Mouse (Mus musculus): ENCODE results near the gene Mycbpap.

Gene Mycbpap

DNA sequence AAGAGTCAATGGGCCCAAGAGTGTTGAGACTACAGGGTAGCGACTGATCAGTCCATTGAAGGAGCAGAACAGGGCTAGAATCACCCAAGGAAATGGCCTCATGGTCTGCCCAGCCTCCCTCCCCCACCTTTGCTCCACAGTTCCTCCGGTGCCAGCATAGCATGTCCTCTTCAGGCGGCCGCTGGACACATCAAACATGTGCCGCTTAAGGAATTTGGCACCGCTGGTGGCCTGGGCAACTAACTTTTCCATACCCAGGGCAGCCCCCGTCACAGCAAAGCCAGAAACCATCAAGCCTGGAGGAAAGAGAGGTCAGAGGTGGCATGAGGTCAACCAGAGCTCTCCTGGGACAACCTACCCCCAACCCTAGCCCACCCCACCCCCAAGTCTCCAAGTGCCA, 39.6 kb downstream of the Mycbpap start:
- no peak for DNase-seq (ENCODE audit: low read depth, low spot score)

DNA sequence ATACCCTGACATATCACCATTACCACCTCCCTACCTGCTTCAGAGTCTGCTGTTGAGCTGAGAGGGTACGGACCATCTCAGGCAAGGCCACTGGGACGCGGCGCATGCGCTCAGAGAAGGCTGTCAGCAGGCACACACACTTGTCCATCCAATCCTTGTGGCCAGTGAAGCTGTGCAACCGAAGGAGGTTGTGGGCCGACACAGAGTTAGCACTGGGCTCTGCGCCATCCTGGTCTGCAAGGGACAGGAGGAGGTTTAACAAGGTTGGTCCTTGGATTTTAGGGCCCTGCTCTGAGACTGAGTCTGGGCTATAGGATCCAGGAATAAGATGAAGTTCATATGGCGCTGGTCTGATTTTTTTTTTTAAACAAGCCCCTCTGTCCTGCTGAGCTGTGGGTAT, 41.2 kb downstream of the Mycbpap start:
- no peak for DNase-seq (ENCODE audit: low read depth, low spot score)

DNA sequence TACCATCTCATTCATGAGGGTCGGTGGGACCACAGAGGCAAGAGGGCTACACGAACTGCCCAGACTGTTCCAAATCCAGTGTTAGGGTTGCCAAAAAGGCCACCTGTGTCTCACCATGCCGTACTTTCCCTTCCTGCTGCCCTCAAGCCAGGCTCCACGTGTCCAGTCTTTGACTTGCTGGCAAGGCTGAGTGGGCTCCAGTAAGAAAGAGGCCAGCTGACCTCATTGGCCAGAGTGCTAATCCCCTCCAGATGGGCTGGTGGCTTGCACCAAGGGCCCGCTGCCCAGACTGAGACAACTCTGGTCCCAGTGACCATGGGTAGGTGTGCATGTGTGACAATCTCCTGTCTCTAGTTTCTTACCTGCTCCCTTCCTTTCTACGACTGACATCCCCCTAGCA, 43.9 kb downstream of the Mycbpap start:
- no peak for DNase-seq (ENCODE audit: low read depth, low spot score)

DNA sequence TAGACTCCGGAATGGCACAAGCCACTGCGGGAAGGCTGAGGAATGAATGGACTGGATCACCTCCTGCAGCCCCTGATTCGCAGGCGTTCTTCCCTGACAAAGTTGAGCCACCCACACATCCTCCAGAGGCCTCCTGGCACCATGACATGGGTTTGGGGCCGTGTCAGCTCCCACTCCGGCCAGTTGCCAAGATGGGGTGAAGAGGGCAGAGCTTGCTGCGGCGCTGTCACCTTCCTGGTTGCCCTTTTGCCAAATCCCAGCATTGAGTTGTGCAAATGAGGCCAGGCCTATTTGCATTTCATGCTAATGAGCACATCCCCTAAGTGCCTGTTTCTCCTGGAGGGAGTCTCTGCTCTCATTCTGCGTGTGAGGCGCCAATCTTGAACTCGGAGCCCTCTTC, 45.8 kb downstream of the Mycbpap start:
- DNase-seq (ENCODE audit: low read depth, low spot score) = no peak

DNA sequence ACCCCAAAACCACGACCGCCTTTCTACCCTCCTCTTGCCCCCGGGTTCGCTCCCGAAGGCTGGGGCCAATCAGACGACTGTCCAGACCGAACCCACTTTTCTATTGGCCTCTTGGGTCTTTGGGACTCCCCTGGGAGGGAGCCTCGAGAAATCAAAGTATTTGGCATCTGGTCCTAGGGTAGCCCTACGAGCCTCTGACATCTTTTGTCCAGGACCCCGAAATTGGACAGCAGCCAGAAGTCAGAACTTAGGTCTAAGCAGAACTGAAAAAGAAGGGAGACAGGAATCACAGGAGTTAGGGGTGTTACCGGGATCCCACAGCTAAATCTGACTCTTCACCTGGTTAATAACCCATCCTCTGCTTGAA, 47.0 kb downstream of the Mycbpap start:
- no peak for DNase-seq (ENCODE audit: low read depth, low spot score)

DNA sequence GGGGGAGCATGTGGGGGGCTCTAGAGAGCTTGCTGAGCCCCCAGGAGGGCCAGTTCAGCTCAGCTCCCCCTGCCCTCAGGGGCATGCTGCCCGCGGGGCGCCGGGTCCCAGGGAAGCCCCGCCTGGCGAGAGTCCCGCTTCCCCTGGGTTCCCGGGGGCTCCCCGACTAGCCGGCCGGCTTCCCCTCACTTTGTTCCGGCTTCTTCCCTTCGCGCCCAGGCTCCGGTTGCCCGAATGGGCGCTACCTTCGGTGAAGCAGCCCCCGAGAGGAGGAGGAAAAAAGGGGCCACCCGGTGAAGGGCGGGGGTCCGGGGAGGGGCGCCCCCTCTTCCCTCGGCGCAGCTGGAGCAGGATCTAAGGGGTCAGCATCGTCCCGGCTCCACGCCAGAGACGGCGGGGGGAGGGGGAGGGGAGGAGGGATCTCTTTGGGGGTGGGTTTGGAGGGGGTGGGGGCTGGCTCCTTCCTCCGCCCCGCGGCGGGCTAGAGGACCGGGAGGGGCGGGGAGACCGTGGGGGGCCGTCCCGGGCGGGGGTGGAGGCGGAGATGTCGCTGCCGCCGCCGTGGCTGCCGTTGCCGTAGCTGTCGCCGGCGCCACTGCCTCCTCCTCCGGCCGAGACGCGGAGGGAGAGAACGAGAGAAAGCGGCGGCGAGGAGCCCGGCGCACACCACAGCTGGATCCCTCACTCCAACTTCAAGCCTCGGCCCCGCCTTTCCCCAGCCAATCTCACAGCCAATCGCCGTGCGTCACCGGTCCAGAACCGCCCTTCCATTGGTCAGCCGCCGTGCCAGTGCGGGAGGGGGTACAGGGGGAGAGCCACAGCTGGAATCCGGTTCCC, 47.6 kb downstream of the Mycbpap start, which contains the start of gene Cacna1g:
Gene Cacna1g (minus strand): TSS at position 492 of the 837 bp plus-strand sequence.
- DNase-seq (ENCODE audit: low read depth, low spot score) = peak; percentile 46

DNA sequence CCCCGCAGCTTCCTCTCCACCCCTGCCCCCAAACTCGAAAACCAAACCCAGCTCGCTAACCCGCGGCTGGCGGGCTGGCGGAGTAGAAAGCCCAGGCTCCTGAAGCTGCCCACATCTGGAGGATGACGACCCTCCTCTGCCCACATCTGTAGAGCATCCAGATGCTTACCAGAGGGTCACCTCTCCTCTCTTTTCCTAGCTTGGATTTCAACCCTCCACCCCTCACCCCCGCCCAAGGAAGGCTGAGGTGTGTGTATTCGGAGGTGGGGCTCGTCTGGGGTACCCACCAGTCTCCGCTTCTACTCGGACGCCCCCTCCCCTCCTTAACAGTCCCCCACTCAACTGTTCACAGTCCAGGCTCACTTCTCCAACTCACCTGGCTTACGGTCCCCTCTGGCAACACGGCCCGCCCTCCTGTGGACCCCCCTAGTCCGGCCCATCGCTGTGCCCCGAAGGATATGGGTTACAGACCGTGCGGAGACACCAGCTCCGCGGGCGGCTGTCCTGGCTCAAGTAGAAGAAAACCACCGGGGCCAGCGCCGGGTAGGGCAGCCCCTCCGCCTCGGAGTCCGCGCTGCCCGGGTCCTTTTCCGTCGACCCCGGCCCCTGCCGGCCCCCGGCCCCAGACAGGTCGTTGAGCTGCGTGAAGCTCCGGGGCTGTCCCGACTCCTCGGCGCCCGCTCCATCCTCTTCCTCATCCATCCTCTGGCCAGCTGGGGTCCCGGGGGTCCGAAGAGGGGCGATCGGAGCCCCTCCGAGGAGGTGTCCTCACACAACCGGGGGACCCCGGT, 48.4 kb downstream of the Mycbpap start:
- no peak for DNase-seq (ENCODE audit: low read depth, low spot score)

DNA sequence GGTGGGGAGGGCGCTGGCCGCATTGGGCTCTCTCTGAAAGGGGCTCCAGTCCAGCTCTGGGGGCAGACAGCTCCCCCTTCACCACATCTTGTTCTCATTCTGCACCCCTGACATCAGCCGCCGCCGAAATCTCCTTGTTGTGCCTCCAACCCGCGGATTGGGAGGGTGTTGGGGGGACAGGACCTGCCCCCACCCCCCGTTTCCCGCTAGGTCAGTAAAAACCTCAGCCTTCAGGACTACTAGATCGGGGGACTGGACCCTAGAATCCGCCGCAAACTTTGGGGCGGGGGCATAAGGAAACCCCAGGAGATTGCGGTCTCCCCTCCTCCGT, 49.0 kb downstream of the Mycbpap start:
- DNase-seq (ENCODE audit: low read depth, low spot score) = no peak

DNA sequence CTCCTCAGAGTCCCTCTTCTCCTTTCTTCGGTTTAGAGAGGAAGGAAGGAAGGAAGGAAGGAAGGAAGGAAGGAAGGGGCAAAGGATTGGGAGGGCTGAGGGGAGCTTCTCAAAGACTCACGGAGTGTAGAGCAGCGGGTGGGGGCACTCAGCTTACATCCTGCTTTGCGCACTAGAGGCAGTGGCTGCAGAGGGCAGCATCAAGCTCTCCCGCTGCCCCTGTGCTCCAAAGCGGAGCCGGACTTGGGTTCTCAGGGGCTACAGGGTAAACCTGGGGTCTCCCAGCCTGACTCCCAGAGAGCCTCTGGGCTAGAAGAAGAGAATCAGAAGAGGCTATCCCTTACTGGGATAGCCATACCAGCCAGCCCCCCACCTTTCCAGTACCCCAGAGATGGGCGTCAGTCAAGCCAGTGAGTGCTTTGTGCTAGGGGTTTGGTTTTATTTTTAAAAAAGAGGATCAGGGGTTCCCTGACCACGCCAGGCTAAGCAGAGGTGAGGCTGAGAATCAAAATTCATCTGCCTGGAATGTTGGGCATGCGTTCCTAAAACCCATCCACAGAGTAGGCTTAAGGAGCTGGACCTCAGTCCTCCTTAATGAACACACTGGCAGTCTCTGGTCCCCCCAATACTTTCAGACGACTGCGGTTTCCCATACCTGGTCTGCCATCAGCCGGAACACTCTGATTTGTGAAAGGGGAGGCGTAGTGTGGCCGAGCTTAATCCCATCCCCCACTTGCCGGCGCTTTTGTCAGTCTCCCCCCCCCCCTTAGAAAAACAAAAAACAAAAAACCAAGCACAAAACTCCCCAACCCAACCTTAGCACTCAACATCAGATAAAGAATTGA, 49.6 kb downstream of the Mycbpap start:
- no peak for DNase-seq (ENCODE audit: low read depth, low spot score)

DNA sequence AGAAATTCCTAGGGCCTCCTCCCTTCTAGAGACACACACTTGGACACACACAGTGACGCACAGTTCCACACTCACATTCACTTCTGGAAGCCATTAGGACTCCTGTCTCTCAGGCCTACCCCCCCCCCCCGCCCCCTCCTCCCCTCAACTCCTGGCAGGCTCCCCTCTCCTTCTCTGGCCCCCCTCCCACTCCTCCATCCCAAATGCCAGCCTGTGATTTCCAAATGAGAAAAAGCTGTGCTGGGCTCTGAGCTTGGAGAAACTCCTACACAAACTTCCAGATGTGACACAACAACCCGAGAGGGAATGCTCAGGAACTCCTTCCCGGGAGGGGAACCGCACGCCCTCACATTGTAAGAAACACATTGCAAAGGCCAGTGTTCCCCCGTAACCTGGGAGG, 51.2 kb downstream of the Mycbpap start:
- no peak for DNase-seq (ENCODE audit: low read depth, low spot score)

DNA sequence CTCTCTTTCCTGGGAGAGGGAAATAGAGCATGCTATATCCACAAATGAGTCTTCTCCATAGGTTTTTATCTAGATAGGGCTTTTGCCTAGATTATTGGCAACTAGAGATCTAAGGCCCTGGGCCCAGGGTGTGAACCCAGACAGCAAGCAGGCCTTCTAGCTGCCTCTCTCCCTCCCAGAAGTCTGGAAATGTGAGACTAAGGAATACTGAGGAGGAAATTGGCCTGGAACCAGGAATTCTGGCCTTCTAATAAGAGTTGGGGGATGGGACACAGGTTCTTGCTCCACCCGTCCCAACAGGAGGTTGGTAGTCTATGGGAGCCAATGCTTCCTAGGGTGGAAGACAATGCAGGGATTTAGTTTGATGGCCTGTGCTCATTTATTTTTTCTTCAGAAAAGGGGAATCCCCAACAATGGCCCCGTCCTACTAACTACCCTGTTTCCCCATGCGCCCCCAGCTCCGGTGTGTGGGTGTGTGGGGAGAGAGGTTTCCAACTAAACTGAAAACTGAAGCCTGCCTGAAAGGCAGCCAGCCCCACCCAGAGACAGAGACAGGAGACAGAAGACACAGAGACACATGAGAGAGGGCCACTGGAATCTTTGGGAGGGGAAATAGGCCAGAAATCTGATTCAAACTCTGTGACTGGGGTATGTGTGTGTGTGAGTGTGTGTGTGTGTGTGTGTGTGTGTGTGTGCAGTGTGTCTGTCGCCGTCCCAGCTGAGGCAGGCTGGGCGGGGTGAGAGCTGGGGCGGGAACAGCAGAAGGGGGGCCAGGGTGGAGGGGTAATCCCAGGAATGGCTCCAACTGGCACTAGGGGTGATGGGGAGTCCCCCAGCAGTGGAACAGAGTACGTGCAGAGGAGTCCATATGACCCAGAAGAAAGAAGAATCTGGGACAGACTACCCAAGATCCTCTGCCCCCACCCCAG, 52.1 kb downstream of the Mycbpap start:
- DNase-seq (ENCODE audit: low read depth, low spot score) = no peak

DNA sequence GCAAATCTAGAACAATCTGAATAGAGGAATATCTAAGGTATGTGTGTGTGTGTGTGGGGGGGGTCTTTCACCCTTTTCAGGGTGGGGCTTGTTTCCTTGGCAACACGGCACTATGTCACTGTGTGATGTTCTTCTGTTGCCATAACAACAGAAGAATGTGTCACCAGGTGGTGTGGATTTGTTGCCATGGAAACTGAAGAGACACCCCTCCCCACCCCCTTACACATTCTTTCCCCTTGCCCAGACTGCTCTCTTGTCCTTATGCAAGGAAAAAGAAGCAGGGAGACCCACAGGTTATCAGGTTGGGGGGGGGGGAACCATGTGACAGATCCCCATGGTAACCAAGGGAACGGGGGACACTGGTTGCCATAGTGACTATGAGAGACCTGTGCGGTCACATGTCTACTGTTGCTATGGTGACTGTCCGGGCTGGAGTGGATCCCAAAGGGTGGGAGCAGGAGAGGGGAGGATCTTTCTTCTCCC, 52.9 kb downstream of the Mycbpap start:
- DNase-seq (ENCODE audit: low read depth, low spot score) = peak; percentile 53

DNA sequence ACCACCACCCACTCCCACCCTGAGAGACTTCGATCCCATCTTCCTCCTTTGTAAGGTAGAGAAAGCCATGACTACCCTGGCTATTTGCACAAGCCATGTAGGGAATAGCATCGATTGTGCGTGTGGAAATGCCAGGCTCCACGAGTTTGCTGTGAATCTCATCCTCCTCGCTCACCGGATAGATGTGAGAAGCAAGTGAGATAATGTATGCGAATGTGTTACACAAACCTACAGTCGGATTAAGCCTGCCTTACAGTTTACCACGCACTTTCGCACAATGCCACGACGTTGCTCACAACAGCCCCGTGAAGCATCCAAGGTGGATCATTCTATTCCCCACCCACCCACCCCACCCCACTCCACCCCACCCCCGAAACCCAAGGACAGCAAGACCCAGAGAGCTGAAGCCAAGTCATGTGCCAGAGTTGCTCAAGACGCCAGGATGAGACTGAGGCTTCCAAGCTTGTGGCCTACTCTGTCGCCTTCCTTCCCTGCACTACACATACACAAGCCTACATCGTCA, 55.1 kb downstream of the Mycbpap start:
- no peak for DNase-seq (ENCODE audit: low read depth, low spot score)

DNA sequence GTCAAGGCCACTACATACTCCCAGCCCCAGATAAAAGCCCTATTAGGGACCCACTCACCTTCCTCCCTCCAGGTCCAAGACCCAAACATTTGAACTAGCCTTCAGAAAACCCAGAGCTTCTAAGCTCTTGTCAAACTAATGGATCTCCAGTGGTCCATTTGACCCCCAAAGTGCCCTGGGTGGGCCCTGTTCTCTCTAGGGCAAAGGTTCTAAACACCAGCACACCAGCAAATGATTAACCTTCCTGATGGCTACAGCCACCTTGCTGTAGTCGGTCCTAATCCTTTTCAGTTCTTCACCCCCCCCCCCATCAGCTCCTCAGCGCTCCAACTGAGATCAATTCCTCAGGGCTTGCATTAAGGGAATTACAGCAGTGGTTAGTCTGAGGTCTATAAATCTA, 57.4 kb downstream of the Mycbpap start:
- no peak for DNase-seq (ENCODE audit: low read depth, low spot score)

DNA sequence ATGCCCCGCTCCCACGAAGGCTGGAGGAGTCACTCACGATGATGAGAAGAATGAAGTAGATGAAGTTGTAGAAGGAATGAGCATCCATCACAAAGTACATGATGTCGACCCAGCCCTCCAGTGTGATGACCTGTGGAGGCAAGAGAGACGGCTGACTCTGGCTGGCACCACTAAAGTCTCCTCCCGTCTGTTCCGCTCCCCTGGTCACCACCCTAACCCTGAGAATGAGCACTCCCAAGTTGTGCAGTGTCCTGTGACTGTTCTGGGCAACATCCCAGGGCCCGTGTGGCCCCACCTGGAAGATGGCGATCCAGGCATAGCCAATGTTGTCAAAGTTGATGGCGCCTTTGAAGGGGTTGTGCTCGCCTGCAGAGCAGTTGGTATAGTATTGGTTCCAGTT, 59.7 kb downstream of the Mycbpap start:
- DNase-seq (ENCODE audit: low read depth, low spot score) = no peak

DNA sequence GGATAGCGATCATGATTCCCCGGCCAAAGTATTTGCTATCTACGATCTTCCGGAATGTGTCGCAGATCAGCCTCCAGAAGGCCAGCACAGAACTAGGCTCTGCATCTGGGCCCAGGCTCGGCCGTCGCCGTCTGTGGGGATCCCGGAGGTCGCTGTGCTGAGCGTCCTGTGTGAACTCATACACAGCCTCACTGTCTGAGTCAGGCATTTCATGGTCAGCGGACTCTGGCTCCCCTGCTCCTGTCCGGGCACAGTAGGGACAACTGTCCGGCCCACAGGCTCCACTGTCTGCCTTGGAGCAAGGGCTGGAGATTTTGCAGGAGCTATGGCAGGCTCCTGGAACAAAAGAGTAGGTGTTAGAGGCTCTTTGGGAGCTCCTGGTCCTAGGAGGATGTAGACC, 64.5 kb downstream of the Mycbpap start:
- no peak for DNase-seq (ENCODE audit: low read depth, low spot score)

DNA sequence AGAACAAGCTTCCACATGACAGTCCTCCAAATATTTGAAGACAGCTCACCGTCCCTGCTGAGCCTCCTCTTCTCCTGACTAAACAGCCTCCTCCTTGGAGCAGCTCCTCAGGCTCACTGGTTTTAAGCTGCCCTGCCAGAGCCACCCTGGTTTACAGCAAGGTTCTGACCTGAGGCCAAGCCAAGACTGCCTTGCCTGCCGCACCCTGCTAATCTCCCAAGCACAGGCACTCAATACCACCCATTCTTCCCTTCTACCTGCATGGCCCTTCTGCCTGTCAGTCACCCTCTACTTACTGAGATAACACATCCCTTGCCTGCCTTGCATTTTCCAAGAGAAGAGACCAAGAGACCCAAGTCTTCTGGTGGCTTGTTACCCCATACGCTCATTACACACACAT, 65.2 kb downstream of the Mycbpap start:
- no peak for DNase-seq (ENCODE audit: low read depth, low spot score)

DNA sequence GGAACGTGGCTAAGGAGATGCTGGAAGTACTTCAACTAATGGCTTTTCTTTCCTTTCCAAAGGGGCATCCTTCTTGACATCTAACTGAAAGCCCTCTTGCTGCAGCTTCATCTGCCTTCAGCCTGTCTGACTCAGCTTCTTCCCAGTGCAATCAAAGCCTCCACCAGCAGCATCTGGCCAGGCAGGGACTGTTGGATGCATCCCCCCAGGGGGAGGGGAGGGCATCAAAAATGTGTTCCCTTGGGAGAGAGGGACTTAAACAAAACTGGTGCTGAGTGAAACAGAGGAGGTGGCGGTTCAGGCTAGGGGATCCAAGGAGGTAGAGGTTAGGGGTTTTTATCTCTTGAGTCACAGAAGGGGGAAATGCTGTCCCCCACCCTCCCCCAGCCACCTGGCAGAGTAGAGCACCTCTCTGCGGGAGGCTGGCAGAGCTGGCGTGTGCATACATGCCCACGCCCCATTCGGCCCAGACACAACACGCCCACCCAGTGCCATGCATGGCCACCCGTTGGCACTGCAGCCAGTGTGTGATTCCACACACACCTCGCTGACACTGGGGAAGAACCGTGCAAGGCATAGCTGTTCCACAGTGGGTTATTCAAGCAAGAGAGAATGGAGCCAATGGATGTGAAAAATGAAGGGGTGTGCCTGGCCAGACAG, 66.3 kb downstream of the Mycbpap start:
- DNase-seq (ENCODE audit: low read depth, low spot score) = no peak

DNA sequence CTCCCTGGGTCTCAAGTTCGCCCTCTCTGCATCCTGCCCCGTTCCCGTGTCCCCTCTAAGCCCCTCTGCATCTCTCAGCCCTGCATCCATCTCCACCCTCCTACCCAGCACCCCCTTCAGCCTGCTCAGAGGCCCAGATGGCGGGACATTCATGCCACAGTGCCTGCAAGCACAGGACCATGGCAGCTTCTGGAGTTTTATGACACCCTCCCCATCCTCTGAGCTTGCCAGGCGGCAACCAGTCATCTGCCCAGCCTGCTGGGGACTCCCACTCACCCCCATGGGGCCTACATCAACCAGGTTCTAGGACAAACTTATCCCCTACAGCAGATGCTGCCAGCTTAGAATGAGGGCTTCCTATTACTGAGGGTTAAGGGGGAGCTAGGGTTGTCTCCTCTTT, 66.8 kb downstream of the Mycbpap start:
- no peak for DNase-seq (ENCODE audit: low read depth, low spot score)

Data from retina, postnatal 7 days (tissue).